Mouse (Mus musculus) thymus, adult 2 months (tissue): Measurements from ENCODE around the gene Sprr2j-ps.

Source experiments
- CTCF ChIP-seq: fragments of 200-500 bp; IDR thresholded peaks from 2 replicates; pipeline ENCODE4 v1.5.1; 2012; ENCODE audit warnings: mild to moderate bottlenecking, control low read depth, low read length, moderate library complexity, borderline replicate concordance; ENCODE audit not compliant: control insufficient read depth, poor library complexity, insufficient read depth; ENCODE audit errors: extremely low read depth
- POLR2A ChIP-seq: fragments of 200-500 bp; IDR thresholded peaks from 2 replicates; pipeline ENCODE4 v1.6.1; 2012; ENCODE audit warnings: mild to moderate bottlenecking, low read length, control low read depth, moderate library complexity; ENCODE audit not compliant: control insufficient read depth, poor library complexity, insufficient read depth; ENCODE audit errors: extremely low read depth

DNA sequence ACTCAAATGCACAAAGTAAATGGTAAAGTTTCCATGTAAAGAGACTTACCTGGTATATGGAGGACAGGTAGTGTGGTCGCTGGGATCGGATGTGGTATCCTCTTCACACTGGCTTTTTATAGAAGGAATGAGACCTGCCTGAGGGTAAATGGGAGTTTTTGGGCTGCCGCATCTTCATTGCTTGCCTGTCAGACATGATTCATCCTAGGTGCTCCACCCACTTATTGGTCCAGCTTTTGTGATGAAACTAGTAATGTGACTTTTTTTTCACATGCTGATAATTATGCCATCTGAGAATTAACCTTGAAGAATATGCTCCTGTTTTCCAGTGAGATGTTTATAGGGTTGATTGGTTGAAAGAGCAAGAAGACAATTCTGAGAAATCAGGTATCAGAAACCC is 20.8 kb downstream of the Sprr2j-ps start, which contains the start of gene Sprr1b:
- TF ChIP-seq CTCF (no peak), POLR2A (no peak)
